Mouse (Mus musculus) adrenal gland, postnatal 4 days (tissue): ENCODE data around the gene Madcam1. TPM values are rescaled to one million over a fixed set of nuclear protein-coding genes. Genes with fewer than 3 reads are reported as not detected.

Experiments used
- DNase-seq, 2 experiments: peaks; one replicate each; pipeline ENCODE4 v3.0.0; 2021 to 2022; ENCODE audit warnings: low spot score in 2 of 2, mixed read lengths in 2 of 2
- long read RNA-seq, 2 experiments: library from polyadenylated mRNA; stranded (forward); transcript quantifications; one replicate each; pipeline ENCODE4 v2.0.0; 2021
- total RNA-seq, 2 experiments: library from RNA; stranded (reverse); gene quantifications; 2 replicates each; pipeline ENCODE4 v1.2.3; 2021

The Madcam1 gene
- under 1 TPM; 0.28 to 0.64 TPM for total RNA-seq
- long read RNA-seq, experiment 1: 0 reads
- long read RNA-seq, experiment 2: 0 reads

GRCm38 (mm10) chr10:79664131-79664665 is at the start of gene Madcam1:
Madcam1 (plus strand) TSS chr10:79664559.
- DNase-seq: peak in 1 of 2 experiments; percentile 52

- DNase-seq: no peak
Observed at GRCm38 (mm10) chr10:79615860-79616259, 48.5 kb upstream of the Madcam1 start.

GRCm38 (mm10) chr10:79616376-79616775 is 48.0 kb upstream of the Madcam1 start:
- no peak for DNase-seq

GRCm38 (mm10) chr10:79623950-79624349 is 40.4 kb upstream of the Madcam1 start:
- DNase-seq: no peak

- DNase-seq: no peak
Observed at GRCm38 (mm10) chr10:79625398-79625797, 39.0 kb upstream of the Madcam1 start.

GRCm38 (mm10) chr10:79626156-79626555 is 38.2 kb upstream of the Madcam1 start:
- no peak for DNase-seq

- no peak for DNase-seq
Observed at GRCm38 (mm10) chr10:79628377-79628776, 36.0 kb upstream of the Madcam1 start.

- no peak for DNase-seq
Observed at GRCm38 (mm10) chr10:79631432-79631831, 32.9 kb upstream of the Madcam1 start.

GRCm38 (mm10) chr10:79633006-79633777 is 31.2 kb upstream of the Madcam1 start:
- no peak for DNase-seq

GRCm38 (mm10) chr10:79636287-79636686 is 28.1 kb upstream of the Madcam1 start:
- no peak for DNase-seq

GRCm38 (mm10) chr10:79637128-79638110 is 26.9 kb upstream of the Madcam1 start, which contains the start of gene Shc2:
Shc2 (minus strand) TSS chr10:79637918.
- DNase-seq: no peak

- DNase-seq: no peak
Observed at GRCm38 (mm10) chr10:79638486-79639204, 25.7 kb upstream of the Madcam1 start.

- no peak for DNase-seq
Observed at GRCm38 (mm10) chr10:79645711-79646110, 18.6 kb upstream of the Madcam1 start, which contains the start of gene Odf3l2. Odf3l2 (minus strand) TSS chr10:79645738.

GRCm38 (mm10) chr10:79649070-79649751 is 15.1 kb upstream of the Madcam1 start:
- DNase-seq: peak in 1 of 2 experiments; percentile 44

- no peak for DNase-seq
Observed at GRCm38 (mm10) chr10:79652789-79653188, 11.6 kb upstream of the Madcam1 start.

GRCm38 (mm10) chr10:79654946-79655395 is 9.4 kb upstream of the Madcam1 start:
- DNase-seq: no peak

GRCm38 (mm10) chr10:79658829-79659228 is 5.5 kb upstream of the Madcam1 start:
- DNase-seq: no peak

- DNase-seq: no peak
Observed at GRCm38 (mm10) chr10:79660298-79660697, 4.1 kb upstream of the Madcam1 start.

- no peak for DNase-seq
Observed at GRCm38 (mm10) chr10:79661861-79662260, 2.5 kb upstream of the Madcam1 start.

GRCm38 (mm10) chr10:79665051-79665450 is 692 bp downstream of the Madcam1 start:
- no peak for DNase-seq
